19 mouse cellular contexts compared by ENCODE assay signal in genomic region chr4:136667757-136668156, GRCm38 (mm10). TPM values are rescaled to one million over a fixed set of nuclear protein-coding genes. Genes with fewer than 3 reads are reported as not detected.
DNase-seq lines count a peak whose midpoint lies in the region; ATAC-seq and TF ChIP-seq lines count a peak whose summit lies in the region.
"Had no signal": no experiment of that assay in that cellular context is flagged by ENCODE, and none has a peak within 500 bp of the region (broad histone marks: within the 10 kb centered on the region; RNA-seq: fewer than 3 reads in every experiment).

No protein-coding gene starts in this region.

- no peak overlapping the region for H3K4me3 ChIP-seq in intestine, postnatal 0 days (ENCODE audit: low read depth, low read length)
- H3K4me3 ChIP-seq in intestine, embryonic 16.5 days (ENCODE audit: low read length) = no peak overlapping the region
- no peak overlapping the region for H3K4me3 ChIP-seq in lung, postnatal 0 days (ENCODE audit: low read depth, low read length)
- no peak overlapping the region for H3K4me3 ChIP-seq in stomach, postnatal 0 days (ENCODE audit: low read depth, low read length)
- no peak overlapping the region for H3K4me3 ChIP-seq in embryonic facial prominence, embryonic 10.5 days
- H3K4me3 ChIP-seq: embryonic facial prominence, embryonic 13.5 days; heart, embryonic 10.5 days; limb, embryonic 13.5 days; midbrain, embryonic 13.5 days had no signal

- peak; percentile 35 for DNase-seq in embryo, embryonic 11 days
- no peak for DNase-seq in embryo, embryonic 9.5 days (ENCODE audit: extremely low spot score)
- DNase-seq in lung, postnatal 0 days (ENCODE audit: low spot score) = no peak
- DNase-seq in lung, postnatal 4 days = no peak
- DNase-seq in stomach, postnatal 0 days (ENCODE audit: low spot score) = no peak
- DNase-seq in embryonic facial prominence, embryonic 10.5 days (ENCODE audit: low spot score) = no peak
- DNase-seq: cerebellum, adult 11 months; cerebellum, postnatal 36 days; gastrocnemius, postnatal 25 days; kidney, adult 9 months; kidney, postnatal 4 days; lung, adult 18-20 months had no signal

- no peaks in the 10 kb centered on the region for H3K27me3 ChIP-seq in intestine, postnatal 0 days (replicated peaks; ENCODE audit: control insufficient read depth, insufficient read depth, low read length)
- no peaks in the 10 kb centered on the region for H3K27me3 ChIP-seq in intestine, embryonic 16.5 days (replicated peaks; ENCODE audit: control insufficient read depth, insufficient read depth, low read length)
- no peaks in the 10 kb centered on the region for H3K27me3 ChIP-seq in lung, postnatal 0 days (replicated peaks; ENCODE audit: insufficient read depth, low read length)
- H3K27me3 ChIP-seq in stomach, postnatal 0 days (ENCODE audit: control insufficient read depth, insufficient read depth, low read length) = no peaks in the 10 kb centered on the region
- H3K27me3 ChIP-seq in embryonic facial prominence, embryonic 10.5 days (replicated peaks; ENCODE audit: low read depth, poor library complexity, severe bottlenecking) = no peaks in the 10 kb centered on the region
- H3K27me3 ChIP-seq: embryonic facial prominence, embryonic 13.5 days; limb, embryonic 13.5 days; midbrain, embryonic 13.5 days; Patski had no signal

- peak; percentile 48 for TF ChIP-seq CTCF in intestine, postnatal 0 days (IDR thresholded peaks at IDR 0.05; ENCODE audit: low read depth)
- TF ChIP-seq CTCF in lung, postnatal 0 days (IDR thresholded peaks at IDR 0.05) = peak; percentile 36
- TF ChIP-seq CTCF in stomach, postnatal 0 days (IDR thresholded peaks at IDR 0.05; ENCODE audit: low read depth) = peak; percentile 56

- 71% methylated on average over 10 of the region's 10 CpGs for WGBS in intestine, postnatal 0 days
- 70% methylated on average over 10 of the region's 10 CpGs for WGBS in intestine, embryonic 16.5 days
- 63% methylated on average over 10 of the region's 10 CpGs for WGBS in lung, postnatal 0 days
- 66% methylated on average over 10 of the region's 10 CpGs for WGBS in stomach, postnatal 0 days
- WGBS in embryonic facial prominence, embryonic 10.5 days = 67% methylated on average over 10 of the region's 10 CpGs

- no peaks in the 10 kb centered on the region for H3K4me1 ChIP-seq in intestine, postnatal 0 days (replicated peaks; ENCODE audit: control insufficient read depth, insufficient read depth, low read length)
- H3K4me1 ChIP-seq in intestine, embryonic 16.5 days (ENCODE audit: control insufficient read depth, insufficient read depth, low read length) = no peaks in the 10 kb centered on the region
- no peaks in the 10 kb centered on the region for H3K4me1 ChIP-seq in lung, postnatal 0 days (ENCODE audit: insufficient read depth, low read depth, low read length)
- no peaks in the 10 kb centered on the region for H3K4me1 ChIP-seq in stomach, postnatal 0 days (replicated peaks; ENCODE audit: control insufficient read depth, insufficient read depth)
- no peaks in the 10 kb centered on the region for H3K4me1 ChIP-seq in embryonic facial prominence, embryonic 10.5 days
- H3K4me1 ChIP-seq: embryonic facial prominence, embryonic 13.5 days; heart, embryonic 10.5 days; limb, embryonic 13.5 days; midbrain, embryonic 13.5 days had no signal

- no peak for TF ChIP-seq EP300 in lung, postnatal 0 days (IDR thresholded peaks at IDR 0.05)
- no peak for TF ChIP-seq EP300 in stomach, postnatal 0 days (optimal IDR thresholded peaks at IDR 0.05)

- no peak overlapping the region for H3K4me2 ChIP-seq in intestine, postnatal 0 days (replicated peaks; ENCODE audit: low read depth)
- no peak overlapping the region for H3K4me2 ChIP-seq in intestine, embryonic 16.5 days (ENCODE audit: low read depth, low read length)
- no peak overlapping the region for H3K4me2 ChIP-seq in lung, postnatal 0 days (replicated peaks; ENCODE audit: low read depth, low read length)
- no peak overlapping the region for H3K4me2 ChIP-seq in stomach, postnatal 0 days (replicated peaks; ENCODE audit: low read depth)
- H3K4me2 ChIP-seq: embryonic facial prominence, embryonic 13.5 days; limb, embryonic 13.5 days; midbrain, embryonic 13.5 days had no signal

- H3K9me3 ChIP-seq in intestine, postnatal 0 days (ENCODE audit: control insufficient read depth) = no peaks in the 10 kb centered on the region
- no peaks in the 10 kb centered on the region for H3K9me3 ChIP-seq in intestine, embryonic 16.5 days (ENCODE audit: control insufficient read depth, low read length)
- H3K9me3 ChIP-seq in lung, postnatal 0 days (ENCODE audit: low read length) = no peaks in the 10 kb centered on the region
- no peaks in the 10 kb centered on the region for H3K9me3 ChIP-seq in stomach, postnatal 0 days (ENCODE audit: control insufficient read depth, low read length)
- peaks cover 4% of the 10 kb centered on the region; the same call in 1 of the 2 replicates for H3K9me3 ChIP-seq in embryonic facial prominence, embryonic 10.5 days
- H3K9me3 ChIP-seq: embryonic facial prominence, embryonic 13.5 days; heart, embryonic 10.5 days; limb, embryonic 13.5 days; midbrain, embryonic 13.5 days had no signal

- no peak overlapping the region for H3K27ac ChIP-seq in intestine, postnatal 0 days (ENCODE audit: low read depth, low read length)
- no peak overlapping the region for H3K27ac ChIP-seq in intestine, embryonic 16.5 days (ENCODE audit: low read length)
- no peak overlapping the region for H3K27ac ChIP-seq in lung, postnatal 0 days (ENCODE audit: low read length)
- no peak overlapping the region for H3K27ac ChIP-seq in stomach, postnatal 0 days (replicated peaks)
- H3K27ac ChIP-seq in embryonic facial prominence, embryonic 10.5 days (replicated peaks) = no peak overlapping the region
- H3K27ac ChIP-seq: embryonic facial prominence, embryonic 13.5 days; heart, embryonic 10.5 days; limb, embryonic 13.5 days; midbrain, embryonic 13.5 days had no signal

- no peak for ATAC-seq in intestine, postnatal 0 days
- no peak for ATAC-seq in intestine, embryonic 16.5 days
- ATAC-seq in lung, postnatal 0 days = no peak
- no peak for ATAC-seq in stomach, postnatal 0 days (ENCODE audit: low FRiP score, low TSS enrichment)
- ATAC-seq: midbrain, embryonic 13.5 days; Patski had no signal

- H3K9ac ChIP-seq in intestine, postnatal 0 days (ENCODE audit: low read depth, low read length) = no peak overlapping the region
- H3K9ac ChIP-seq in intestine, embryonic 16.5 days (ENCODE audit: low read depth, low read length) = no peak overlapping the region
- no peak overlapping the region for H3K9ac ChIP-seq in lung, postnatal 0 days (replicated peaks; ENCODE audit: low read depth)
- no peak overlapping the region for H3K9ac ChIP-seq in stomach, postnatal 0 days (ENCODE audit: low read length)
- H3K9ac ChIP-seq: embryonic facial prominence, embryonic 13.5 days; limb, embryonic 13.5 days; midbrain, embryonic 13.5 days had no signal

- H3K36me3 ChIP-seq in intestine, postnatal 0 days (ENCODE audit: control insufficient read depth, insufficient read depth) = peaks cover 23% of the 10 kb centered on the region; the same call in 1 of the 2 replicates
- H3K36me3 ChIP-seq in intestine, embryonic 16.5 days (ENCODE audit: control insufficient read depth, insufficient read depth, low read length) = 0 out of 2 replicates have a peak, but pooled peaks cover 2% of the 10 kb centered on the region
- H3K36me3 ChIP-seq in lung, postnatal 0 days (ENCODE audit: insufficient read depth, low read length) = no peaks in the 10 kb centered on the region
- no peaks in the 10 kb centered on the region for H3K36me3 ChIP-seq in stomach, postnatal 0 days (ENCODE audit: control insufficient read depth, insufficient read depth, low read length)
- peaks cover 85% of the 10 kb centered on the region for H3K36me3 ChIP-seq in embryonic facial prominence, embryonic 10.5 days (replicated peaks)

RNA-seq across cellular contexts. Expression of gene Lactbl1, which starts 45.3 kb away (rescaled TPM):
- not detected in 2 replicates for polyA plus RNA-seq in intestine, postnatal 0 days (2015; fragmentation: Nextera tagmentation; extraction: Ambion mirVana)
- polyA plus RNA-seq in intestine, embryonic 16.5 days (2015; fragmentation: Nextera tagmentation; extraction: Ambion mirVana) = not detected in 2 replicates
- polyA plus RNA-seq in lung, postnatal 0 days (2015; fragmentation: Nextera tagmentation; extraction: Ambion mirVana) = not detected in 2 replicates
- not detected in 2 replicates for polyA plus RNA-seq in stomach, postnatal 0 days (2015; fragmentation: Nextera tagmentation; extraction: Ambion mirVana)
- polyA plus RNA-seq in embryonic facial prominence, embryonic 10.5 days (2016; fragmentation: Nextera tagmentation; extraction: Ambion mirVana) = not detected in 2 replicates
- polyA plus RNA-seq: embryonic facial prominence, embryonic 13.5 days; heart, embryonic 10.5 days; midbrain, embryonic 13.5 days; Patski had no signal

RNA-seq across cellular contexts. Expression of gene Tex46, which starts 57.5 kb away (rescaled TPM):
- polyA plus RNA-seq in intestine, postnatal 0 days (2015; fragmentation: Nextera tagmentation; extraction: Ambion mirVana) = not detected in 2 replicates
- polyA plus RNA-seq in intestine, embryonic 16.5 days (2015; fragmentation: Nextera tagmentation; extraction: Ambion mirVana) = not detected in 2 replicates
- not detected in 2 replicates for polyA plus RNA-seq in lung, postnatal 0 days (2015; fragmentation: Nextera tagmentation; extraction: Ambion mirVana)
- not detected in 2 replicates for polyA plus RNA-seq in stomach, postnatal 0 days (2015; fragmentation: Nextera tagmentation; extraction: Ambion mirVana)
- polyA plus RNA-seq in embryonic facial prominence, embryonic 10.5 days (2016; fragmentation: Nextera tagmentation; extraction: Ambion mirVana) = not detected in 2 replicates
- polyA plus RNA-seq: embryonic facial prominence, embryonic 13.5 days; heart, embryonic 10.5 days; limb, embryonic 13.5 days; midbrain, embryonic 13.5 days; Patski had no signal
